Mouse (Mus musculus) adipose tissue, adult 10 weeks (tissue): ENCODE results near the gene Zfr. TPM values are rescaled to one million over a fixed set of nuclear protein-coding genes. Genes with fewer than 3 reads are reported as not detected.

Experiments
- polyA plus RNA-seq: library from polyadenylated mRNA; stranded (reverse); fragments of 350-450 nt; fragmentation: Illumina TruSeq; extraction: RNeasy Lipid Tissue Mini Kit (QIAGEN cat#74804); gene quantifications from one replicate; pipeline ENCODE4 v1.2.3, GENCODE M21; 2014; ENCODE audit warnings: low read depth, low replicate concordance

The Zfr gene
- 57.8 TPM for polyA plus RNA-seq

GRCm38 (mm10) chr15:12117242-12118092 is at the start of gene Zfr:
Zfr (plus strand) TSS chr15:12117831.

GRCm38 (mm10) chr15:12204319-12205159 is 86.9 kb downstream of the Zfr start, which contains the start of gene Mtmr12:
Mtmr12 (plus strand) TSS chr15:12205028.

Other genes with a start within 250 kb of the Zfr start
- gene Npr3, start 210.5 kb upstream of the Zfr start, polyA plus RNA-seq = 90.9 TPM
- gene Sub1, start 120.8 kb upstream of the Zfr start, polyA plus RNA-seq = 186 TPM
- gene Mtmr12, start 87.2 kb downstream of the Zfr start, polyA plus RNA-seq = 14.7 TPM
- 88.5 TPM for gene Golph3, start 203.6 kb downstream of the Zfr start, polyA plus RNA-seq
- gene 1810049J17Rik, start 204.1 kb downstream of the Zfr start, polyA plus RNA-seq = not detected